Mouse (Mus musculus): ENCODE results near the gene Gm11273. TPM values are rescaled to one million over a fixed set of nuclear protein-coding genes. Genes with fewer than 3 reads are reported as not detected.
"Not testable (repeated sequence)": the region's sequence is repeated elsewhere in the genome, so short reads cannot be mapped to it uniquely, and the experiment has no call there.

The Gm11273 gene
- total RNA-seq, 1 experiment: 35.7 TPM

GRCm38 (mm10) chr13:21468061-21469019, 32.9 kb downstream of the Gm11273 start, which contains the start of gene Nkapl:
Gene Nkapl (minus strand): TSS chr13:21468509.
- Histone ChIP-seq H3K9me3 (ENCODE audit: control insufficient read depth, insufficient read depth, low read depth, low read length) (no peaks in the 10 kb centered on the region), H3K9ac (ENCODE audit: insufficient read depth, low read depth, low read length, poor library complexity, severe bottlenecking) (peak within 1 kb of the TSS; percentile 58), H3K4me1 (ENCODE audit: control insufficient read depth in 2 of 2, insufficient read depth in 2 of 2, low read length in 2 of 2, poor library complexity in 1 of 2) (0 out of 4 replicates have a peak, but pooled peaks cover 0 to 2% of the 10 kb centered on the region in 2 experiments), H3K27ac (ENCODE audit: insufficient read depth, low read depth, low read length, poor library complexity, severe bottlenecking) (no peak within 1 kb of the TSS), H3K36me3 (ENCODE audit: control insufficient read depth, insufficient read depth, low read length, poor library complexity, severe bottlenecking) (no peaks in the 10 kb centered on the region), H3K4me3 (ENCODE audit: insufficient read depth in 1 of 2, low read depth in 1 of 2, low read length in 2 of 2, poor library complexity in 1 of 2, severe bottlenecking in 1 of 2) (peak within 1 kb of the TSS; percentile 66 to 75)
- no peak for TF ChIP-seq HCFC1 (IDR thresholded peaks at IDR 0.05; ENCODE audit: borderline replicate concordance, insufficient read depth, low read length)
- TF ChIP-seq ZC3H11A (IDR thresholded peaks at IDR 0.05; ENCODE audit: borderline replicate concordance, low read depth, low read length): no peak
- TF ChIP-seq ZNF384 (IDR thresholded peaks at IDR 0.05; ENCODE audit: low read depth, low read length): 0 out of 2 replicates have a peak, but pooled peaks have one; percentile 10
- no peak for TF ChIP-seq MAFK (IDR thresholded peaks at IDR 0.05; ENCODE audit: insufficient read depth, low read depth, low read length)
- peak; percentile 86 for DNase-seq (ENCODE audit: low read depth, low spot score)
- in situ Hi-C loops (cut with MboI; ENCODE audit: low sequenced_read_pairs in 2 of 2, unreplicated experiment in 2 of 2): no loop called here

GRCm38 (mm10) chr13:21467336-21467735, 33.9 kb downstream of the Gm11273 start:
- in situ Hi-C loops (cut with MboI; ENCODE audit: low sequenced_read_pairs in 2 of 2, unreplicated experiment in 2 of 2): no loop called here
- 0 out of 4 replicates have a peak, but pooled peaks cover 0 to 2% of the 10 kb centered on the region in 2 experiments for H3K4me1 ChIP-seq (ENCODE audit: control insufficient read depth in 2 of 2, insufficient read depth in 2 of 2, low read length in 2 of 2, poor library complexity in 1 of 2)
- no peak overlapping the region for H3K4me3 ChIP-seq (ENCODE audit: insufficient read depth in 1 of 2, low read depth in 1 of 2, low read length in 2 of 2, poor library complexity in 1 of 2, severe bottlenecking in 1 of 2)
- H3K9ac ChIP-seq (ENCODE audit: insufficient read depth, low read depth, low read length, poor library complexity, severe bottlenecking): no peak overlapping the region
- DNase-seq (ENCODE audit: low read depth, low spot score): no peak
- no peaks in the 10 kb centered on the region for H3K9me3 ChIP-seq (ENCODE audit: control insufficient read depth, insufficient read depth, low read depth, low read length)
- H3K27ac ChIP-seq (ENCODE audit: insufficient read depth, low read depth, low read length, poor library complexity, severe bottlenecking): no peak overlapping the region
- H3K36me3 ChIP-seq (ENCODE audit: control insufficient read depth, insufficient read depth, low read length, poor library complexity, severe bottlenecking): no peaks in the 10 kb centered on the region
- TF ChIP-seq ZC3H11A (IDR thresholded peaks at IDR 0.05; ENCODE audit: borderline replicate concordance, low read depth, low read length) (no peak), HCFC1 (IDR thresholded peaks at IDR 0.05; ENCODE audit: borderline replicate concordance, insufficient read depth, low read length) (no peak), MAFK (IDR thresholded peaks at IDR 0.05; ENCODE audit: insufficient read depth, low read depth, low read length) (no peak)

GRCm38 (mm10) chr13:21462516-21462915, 38.7 kb downstream of the Gm11273 start:
- H3K4me3 ChIP-seq (ENCODE audit: insufficient read depth in 1 of 2, low read depth in 1 of 2, low read length in 2 of 2, poor library complexity in 1 of 2, severe bottlenecking in 1 of 2); H3K9me3 ChIP-seq (ENCODE audit: control insufficient read depth, insufficient read depth, low read depth, low read length); H3K36me3 ChIP-seq (ENCODE audit: control insufficient read depth, insufficient read depth, low read length, poor library complexity, severe bottlenecking); DNase-seq (ENCODE audit: low read depth, low spot score); in situ Hi-C loops (cut with MboI; ENCODE audit: low sequenced_read_pairs in 2 of 2, unreplicated experiment in 2 of 2); H3K4me1 ChIP-seq (ENCODE audit: control insufficient read depth in 2 of 2, insufficient read depth in 2 of 2, low read length in 2 of 2, poor library complexity in 1 of 2); H3K9ac ChIP-seq (ENCODE audit: insufficient read depth, low read depth, low read length, poor library complexity, severe bottlenecking); H3K27ac ChIP-seq (ENCODE audit: insufficient read depth, low read depth, low read length, poor library complexity, severe bottlenecking): not testable (repeated sequence)

GRCm38 (mm10) chr13:21456347-21456746, 44.9 kb downstream of the Gm11273 start:
- Histone ChIP-seq H3K4me1 (ENCODE audit: control insufficient read depth in 2 of 2, insufficient read depth in 2 of 2, low read length in 2 of 2, poor library complexity in 1 of 2) (no peaks in the 10 kb centered on the region; a peak in 1 of 4 replicates), H3K9ac (ENCODE audit: insufficient read depth, low read depth, low read length, poor library complexity, severe bottlenecking) (no peak overlapping the region), H3K9me3 (ENCODE audit: control insufficient read depth, insufficient read depth, low read depth, low read length) (no peaks in the 10 kb centered on the region), H3K4me3 (ENCODE audit: insufficient read depth in 1 of 2, low read depth in 1 of 2, low read length in 2 of 2, poor library complexity in 1 of 2, severe bottlenecking in 1 of 2) (no peak overlapping the region), H3K27ac (ENCODE audit: insufficient read depth, low read depth, low read length, poor library complexity, severe bottlenecking) (no peak overlapping the region), H3K36me3 (ENCODE audit: control insufficient read depth, insufficient read depth, low read length, poor library complexity, severe bottlenecking) (no peaks in the 10 kb centered on the region)
- in situ Hi-C loops (cut with MboI; ENCODE audit: low sequenced_read_pairs in 2 of 2, unreplicated experiment in 2 of 2): no loop called here
- no peak for TF ChIP-seq MAFK (IDR thresholded peaks at IDR 0.05; ENCODE audit: insufficient read depth, low read depth, low read length)
- no peak for TF ChIP-seq CHD2 (IDR thresholded peaks at IDR 0.05; ENCODE audit: low read depth, low read length)
- no peak for TF ChIP-seq HCFC1 (IDR thresholded peaks at IDR 0.05; ENCODE audit: borderline replicate concordance, insufficient read depth, low read length)
- no peak for TF ChIP-seq ZNF384 (IDR thresholded peaks at IDR 0.05; ENCODE audit: low read depth, low read length)
- DNase-seq (ENCODE audit: low read depth, low spot score): no peak

Measured in ES-E14 (cell line).